Mouse (Mus musculus) spleen, adult 2 months (tissue): ENCODE data around the gene Ndufaf8.

ENCODE experiments used
- CTCF ChIP-seq: fragments of 200-500 bp; IDR thresholded peaks from 2 replicates; pipeline ENCODE4 v1.5.1; 2011; ENCODE audit warnings: mild to moderate bottlenecking, inconsistent platforms; ENCODE audit not compliant: insufficient read depth, insufficient read length, insufficient replicate concordance; ENCODE audit errors: extremely low read depth
- POLR2A ChIP-seq: fragments of 200-500 bp; IDR thresholded peaks from 2 replicates; pipeline ENCODE4 v1.6.1; 2011; ENCODE audit warnings: low read depth, low read length, inconsistent platforms

DNA sequence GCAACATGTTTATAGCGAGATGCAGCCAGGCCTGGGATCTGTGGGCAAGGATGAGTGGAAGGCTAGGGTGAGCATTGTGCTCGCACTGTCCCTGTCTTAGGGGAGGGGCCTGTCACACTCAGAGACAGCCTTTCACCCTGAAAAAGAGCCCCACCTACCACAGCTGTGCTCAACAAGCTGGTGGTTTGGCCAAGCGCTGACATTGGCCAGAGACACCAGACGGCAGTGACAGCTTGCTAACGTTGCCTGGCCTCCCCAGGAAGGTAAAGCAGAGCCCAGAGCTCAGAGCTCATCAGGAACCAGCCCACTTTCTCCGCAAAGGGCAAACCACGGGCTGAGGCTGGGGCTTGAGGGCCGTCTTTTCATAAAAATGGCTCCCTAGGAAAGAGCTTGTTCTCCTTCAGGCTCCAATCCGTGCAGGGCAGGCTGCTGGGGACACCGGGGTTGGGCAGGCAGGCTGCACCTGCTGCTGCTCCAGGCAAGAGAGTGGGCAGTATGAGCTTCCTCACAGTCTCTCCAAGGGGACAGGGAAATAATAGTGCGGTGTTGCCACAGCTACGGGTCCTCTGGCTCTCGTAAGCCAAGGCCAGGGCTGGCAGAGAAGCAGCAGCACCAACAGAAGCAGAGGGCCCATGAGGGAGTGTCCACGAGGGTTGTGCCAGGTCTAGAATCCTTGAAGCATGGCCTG is 47.5 kb upstream of the Ndufaf8 start:
- TF ChIP-seq POLR2A (no peak), CTCF (no peak)
